Mouse (Mus musculus): Measurements from ENCODE around the gene Olfr93. TPM values are rescaled to one million over a fixed set of nuclear protein-coding genes. Genes with fewer than 3 reads are reported as not detected.
"Not testable (repeated sequence)": the region's sequence is repeated elsewhere in the genome, so short reads cannot be mapped to it uniquely, and the experiment has no call there.

Olfr93 gene
- not detected in 2 replicates for total RNA-seq (2021)
- long read RNA-seq, experiment 1 = 0 reads
- long read RNA-seq, experiment 2 = 0 reads

- no peak for DNase-seq
Measured at GRCm38 (mm10) chr17:37161394-37161793, at the start of gene Olfr93. TSS of gene Olfr93 (minus strand) at chr17:37161494.

- no peak for DNase-seq
Measured at GRCm38 (mm10) chr17:37203917-37204236, 42.6 kb upstream of the Olfr93 start.

DNA sequence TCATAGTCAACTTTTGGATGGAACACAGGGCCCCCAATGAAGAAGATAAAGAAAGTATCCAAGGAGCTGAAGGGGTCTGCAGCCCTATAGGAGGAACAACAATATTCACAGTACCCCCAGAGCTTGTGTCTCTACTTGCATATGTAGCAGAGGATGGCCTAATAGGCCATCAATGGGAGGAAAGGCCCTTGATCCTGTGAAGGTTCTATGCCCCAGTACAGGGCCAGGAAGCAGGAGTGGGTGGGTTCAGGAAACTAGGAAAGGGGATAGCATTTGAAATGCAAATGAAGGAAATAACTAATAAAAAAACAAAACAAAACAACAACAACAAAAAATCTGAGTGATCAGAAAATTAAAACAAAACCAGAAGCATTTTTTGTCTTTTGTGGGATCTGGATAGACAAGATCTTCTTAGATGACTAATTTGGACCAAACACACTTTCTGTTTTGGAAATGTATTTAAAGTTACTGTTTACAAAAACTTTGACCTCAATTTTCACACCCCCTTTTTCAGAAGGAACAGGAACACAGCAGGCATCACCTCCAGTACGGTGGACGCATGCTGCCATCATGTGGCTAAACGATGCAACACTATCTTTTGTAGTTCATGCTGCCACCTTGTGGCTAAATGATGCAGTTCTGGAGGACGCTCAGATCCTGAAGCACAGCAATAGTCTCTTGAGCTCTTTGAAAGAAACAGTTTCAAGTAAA, 42.1 kb upstream of the Olfr93 start:
- DNase-seq = peak; percentile 85

DNA sequence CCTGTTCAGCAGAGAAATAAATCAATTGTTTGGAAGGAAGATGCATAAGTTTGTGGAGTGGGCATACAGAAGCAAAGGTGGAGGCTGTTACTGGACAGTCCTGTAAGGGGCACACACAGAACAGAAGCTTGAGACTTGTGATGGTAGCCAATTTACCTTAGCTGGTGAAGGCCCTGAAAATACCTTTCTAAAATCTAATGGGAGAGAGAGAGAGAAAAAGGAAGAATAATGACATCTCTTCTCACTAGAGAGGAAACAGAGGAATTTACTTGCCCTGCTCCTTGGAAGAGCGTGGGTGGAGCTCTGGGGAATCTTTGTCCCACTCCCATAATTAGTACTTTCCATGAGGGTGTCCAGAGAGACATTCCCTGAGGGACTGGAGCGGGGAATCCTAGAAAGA, 39.6 kb upstream of the Olfr93 start, which contains the start of gene Olfr94:
Olfr94 (minus strand) TSS at position 101 of the 400 bp plus-strand sequence.
- no peak for DNase-seq

DNA sequence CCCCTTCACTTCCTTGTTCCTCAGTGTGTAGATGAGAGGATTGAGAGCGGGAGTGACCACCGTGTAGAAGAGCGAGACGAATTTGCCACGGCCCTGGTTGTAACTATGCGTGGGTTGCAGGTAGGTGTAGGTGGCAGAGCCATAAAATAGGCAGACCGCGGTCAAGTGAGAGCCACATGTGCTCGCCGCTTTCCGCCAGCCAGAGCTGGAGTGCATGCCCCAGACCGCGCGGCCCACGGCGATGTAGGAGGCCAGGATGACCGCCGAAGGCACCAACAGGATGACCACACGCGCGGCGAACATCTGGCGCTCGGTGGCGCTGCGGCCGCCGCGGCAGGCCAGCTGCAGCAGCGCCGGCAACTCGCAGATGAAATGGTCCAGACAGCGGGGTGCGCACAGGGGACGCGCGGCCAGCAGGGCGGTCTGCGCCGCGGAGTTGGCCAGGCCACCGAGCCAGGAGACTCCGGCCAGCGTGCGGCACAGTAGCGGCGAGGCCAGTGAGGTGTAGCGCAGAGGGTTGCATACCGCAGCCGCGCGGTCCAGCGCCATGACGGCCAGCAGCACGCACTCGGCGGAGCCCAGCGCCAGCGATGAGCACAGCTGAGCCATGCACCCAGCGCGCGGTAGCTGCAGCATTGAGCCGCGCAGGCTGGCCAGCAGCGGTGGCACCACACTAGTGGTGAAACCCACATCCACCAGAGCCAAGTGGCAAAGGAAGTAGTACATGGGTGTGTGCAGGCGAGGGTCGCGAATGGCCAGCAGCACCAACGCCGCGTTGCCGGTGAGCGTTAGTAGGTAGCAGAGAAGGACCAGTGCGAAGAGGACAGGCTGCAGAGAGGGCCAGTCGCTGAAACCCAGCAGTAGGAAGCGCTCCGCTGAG, 35.8 kb upstream of the Olfr93 start:
- DNase-seq = peak; percentile 13

DNA sequence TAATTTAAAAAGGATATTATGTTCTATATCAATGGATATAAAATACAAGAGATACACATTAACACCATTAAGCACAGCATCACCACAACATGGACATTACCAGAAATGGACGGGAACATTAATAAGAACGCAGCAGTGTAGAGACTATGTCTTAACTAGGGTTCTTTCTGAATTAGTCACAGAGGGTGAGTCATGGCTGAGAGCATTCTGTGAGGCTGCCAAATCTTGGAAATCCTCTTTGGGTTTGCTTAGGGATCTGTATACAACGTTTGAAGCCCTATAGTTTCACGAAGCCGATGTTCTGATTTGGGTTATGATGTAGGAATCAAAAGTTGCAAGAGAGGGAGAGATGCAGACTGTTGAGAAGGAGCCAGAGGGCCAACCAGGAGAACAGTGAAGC, 33.5 kb upstream of the Olfr93 start:
- DNase-seq = peak; percentile 17

GRCm38 (mm10) chr17:37193656-37194055, 32.4 kb upstream of the Olfr93 start, which contains the start of gene Ubd:
TSS of gene Ubd (plus strand) at chr17:37193892.
- no peak for DNase-seq

DNA sequence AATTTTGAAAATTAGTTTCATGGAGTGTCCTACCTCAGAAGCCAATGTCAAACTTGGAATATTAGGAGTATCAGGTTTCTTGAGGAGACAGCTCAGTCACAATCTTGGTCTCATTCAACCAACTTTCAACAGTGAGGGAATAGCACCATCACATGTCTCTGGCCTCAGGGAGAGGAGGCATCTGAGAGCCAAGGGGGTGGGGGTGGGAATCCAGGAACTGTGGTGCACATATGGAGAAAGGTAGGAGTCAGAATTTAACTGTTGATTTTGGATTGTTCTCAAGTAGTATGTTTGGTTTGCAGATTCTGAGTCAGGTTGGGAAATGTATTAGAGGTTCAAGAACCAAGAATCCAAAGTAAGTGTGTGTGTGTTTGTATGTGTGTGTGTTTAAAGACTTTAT, 31.7 kb upstream of the Olfr93 start:
- no peak for DNase-seq

- peak; percentile 46 for DNase-seq
Measured at GRCm38 (mm10) chr17:37190711-37191110, 29.4 kb upstream of the Olfr93 start.

- DNase-seq = no peak
Measured at GRCm38 (mm10) chr17:37185474-37185873, 24.2 kb upstream of the Olfr93 start.

DNA sequence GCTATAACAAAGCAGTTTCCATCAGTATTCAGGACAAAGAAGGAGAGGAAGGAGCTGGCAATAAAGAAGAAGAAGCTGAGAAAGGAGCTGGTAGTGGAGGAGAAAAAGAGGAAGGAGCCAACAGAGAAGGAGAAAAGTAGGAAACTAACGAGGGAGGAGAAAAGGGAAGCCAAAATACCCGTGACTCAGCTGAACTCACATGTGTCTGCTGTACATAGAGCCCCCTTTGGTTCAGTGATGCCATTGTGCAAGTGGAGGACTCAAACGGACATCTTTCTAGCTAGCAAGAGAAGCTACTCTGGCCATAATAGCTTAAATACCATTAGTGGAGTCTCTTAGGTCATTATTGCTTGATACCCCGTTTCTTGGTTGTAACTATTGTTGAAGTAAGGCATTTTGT, 29.9 kb downstream of the Olfr93 start:
- not testable (repeated sequence) for DNase-seq

DNA sequence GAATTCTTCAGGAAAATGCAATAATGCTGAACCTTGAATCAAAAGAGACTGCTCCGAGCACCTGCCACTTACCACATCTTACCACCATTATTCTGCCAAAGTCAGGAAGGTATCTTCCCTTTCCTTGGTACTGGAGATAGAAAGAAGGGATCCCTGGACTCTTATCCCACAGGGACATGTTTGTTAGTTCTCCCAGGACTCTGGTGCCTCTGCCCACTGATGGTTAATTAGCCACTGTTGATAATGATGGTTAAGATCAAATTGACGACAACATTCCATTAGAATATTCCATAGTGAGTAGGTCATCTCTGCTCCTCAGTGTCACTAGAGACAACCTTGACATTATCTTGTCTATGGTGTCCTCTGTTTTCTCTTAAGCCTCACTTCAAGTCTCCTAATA, 41.3 kb downstream of the Olfr93 start, which contains the start of gene Olfr92:
Olfr92 (minus strand) TSS at position 101 of the 400 bp plus-strand sequence.
- no peak for DNase-seq

- DNase-seq = no peak
Measured at GRCm38 (mm10) chr17:37098178-37098577, 63.1 kb downstream of the Olfr93 start, which contains the start of gene Olfr91. TSS of gene Olfr91 (minus strand) at chr17:37098278.

GRCm38 (mm10) chr17:37093289-37093688, 68.0 kb downstream of the Olfr93 start:
- no peak for DNase-seq

DNA sequence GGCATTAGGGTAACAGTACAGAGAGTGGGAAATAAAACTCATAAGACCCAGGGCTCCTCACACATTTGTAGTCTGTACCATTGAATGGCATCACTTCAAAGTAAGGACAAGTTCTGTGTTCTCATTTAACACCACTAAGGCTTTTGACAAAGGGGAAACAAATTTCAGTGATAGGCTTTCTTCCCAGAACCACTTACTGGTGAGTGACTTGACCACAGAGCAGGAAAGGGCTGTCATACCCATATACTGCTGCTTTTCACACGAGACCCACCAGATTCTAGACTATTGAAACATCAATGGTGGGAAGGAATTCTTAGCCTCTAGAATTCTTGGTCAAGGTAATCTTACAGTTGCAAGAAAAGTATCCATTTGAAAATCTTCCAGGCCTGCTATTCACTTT, 69.1 kb downstream of the Olfr93 start:
- no peak for DNase-seq

Other genes starting within 250 kb of the Olfr93 start
- 0.45 and 1.1 TPM in 2 replicates for gene Rnf39, start 218.6 kb downstream of the Olfr93 start, total RNA-seq (2021)
- gene Ppp1r11, start 209.8 kb downstream of the Olfr93 start, total RNA-seq (2021) = 77.1 and 81.0 TPM in 2 replicates
- 36.5 and 39.8 TPM in 2 replicates for gene Znrd1, start 202.9 kb downstream of the Olfr93 start, total RNA-seq (2021)
- gene Znrd1as, start 202.9 kb downstream of the Olfr93 start, total RNA-seq (2021) = 10.6 and 10.9 TPM in 2 replicates
- gene 2410137M14Rik, start 180.3 kb downstream of the Olfr93 start, total RNA-seq (2021) = not detected in 2 replicates
- gene H2-M5, start 172.0 kb downstream of the Olfr93 start, total RNA-seq (2021) = 0.34 TPM in 1 of 2 replicates, not detected in the other
- 4.1 and 4.5 TPM in 2 replicates for gene Zfp57, start 160.3 kb downstream of the Olfr93 start, total RNA-seq (2021)
- not detected in 2 replicates for gene Mog, start 138.1 kb downstream of the Olfr93 start, total RNA-seq (2021)
- 24.2 and 32.7 TPM in 2 replicates for gene Gabbr1, start 115.5 kb downstream of the Olfr93 start, total RNA-seq (2021)
- gene Olfr90, start 73.0 kb downstream of the Olfr93 start, total RNA-seq (2021) = not detected in 2 replicates
- not detected in 2 replicates for gene Olfr91, start 63.2 kb downstream of the Olfr93 start, total RNA-seq (2021)
- gene Olfr92, start 41.4 kb downstream of the Olfr93 start, total RNA-seq (2021) = not detected in 2 replicates
- 3.4 TPM in 1 of 2 replicates, not detected in the other for gene Ubd, start 32.4 kb upstream of the Olfr93 start, total RNA-seq (2021)
- gene Olfr94, start 39.5 kb upstream of the Olfr93 start, total RNA-seq (2021) = not detected in 2 replicates
- not detected in 2 replicates for gene Olfr95, start 51.6 kb upstream of the Olfr93 start, total RNA-seq (2021)
- gene Olfr96, start 58.7 kb upstream of the Olfr93 start, total RNA-seq (2021) = not detected in 2 replicates
- not detected in 2 replicates for gene Olfr97, start 75.8 kb upstream of the Olfr93 start, total RNA-seq (2021)
- gene Olfr98, start 102.3 kb upstream of the Olfr93 start, total RNA-seq (2021) = not detected in 2 replicates
- 3.3 and 5.9 TPM in 2 replicates for gene H2-M3, start 108.7 kb upstream of the Olfr93 start, total RNA-seq (2021)
- gene Olfr99, start 122.0 kb upstream of the Olfr93 start, total RNA-seq (2021) = not detected in 2 replicates
- gene Olfr101, start 142.8 kb upstream of the Olfr93 start, total RNA-seq (2021) = not detected in 2 replicates
- gene Olfr102, start 155.6 kb upstream of the Olfr93 start, total RNA-seq (2021) = not detected in 2 replicates
- not detected in 2 replicates for gene Olfr103, start 178.2 kb upstream of the Olfr93 start, total RNA-seq (2021)
- gene Olfr104-ps, start 198.1 kb upstream of the Olfr93 start, total RNA-seq (2021) = not detected in 2 replicates
- not detected in 2 replicates for gene Olfr105-ps, start 217.5 kb upstream of the Olfr93 start, total RNA-seq (2021)
- not detected in 2 replicates for gene Olfr106-ps, start 228.9 kb upstream of the Olfr93 start, total RNA-seq (2021)
- gene Olfr107, start 237.7 kb upstream of the Olfr93 start, total RNA-seq (2021) = not detected in 2 replicates

Data from adrenal gland, postnatal 14 days (tissue).